Mouse (Mus musculus): ENCODE data around the gene Agpat4. TPM values are rescaled to one million over a fixed set of nuclear protein-coding genes. Genes with fewer than 3 reads are reported as not detected.
A peak's percentile ranks its signal among the peaks of the same experiment; 100 is the strongest.

The Agpat4 gene
- total RNA-seq, 1 experiment from 2014 or later: 150 TPM

- ATAC-seq (replicated peaks; ENCODE audit: insufficient number of reproducible peaks, low FRiP score, low TSS enrichment, poor library complexity, severe bottlenecking): no peak
Measured at GRCm38 (mm10) chr17:12155872-12156271, 37.4 kb downstream of the Agpat4 start.

GRCm38 (mm10) chr17:12156661-12157060, 38.2 kb downstream of the Agpat4 start:
- ATAC-seq (replicated peaks; ENCODE audit: insufficient number of reproducible peaks, low FRiP score, low TSS enrichment, poor library complexity, severe bottlenecking): no peak

DNA sequence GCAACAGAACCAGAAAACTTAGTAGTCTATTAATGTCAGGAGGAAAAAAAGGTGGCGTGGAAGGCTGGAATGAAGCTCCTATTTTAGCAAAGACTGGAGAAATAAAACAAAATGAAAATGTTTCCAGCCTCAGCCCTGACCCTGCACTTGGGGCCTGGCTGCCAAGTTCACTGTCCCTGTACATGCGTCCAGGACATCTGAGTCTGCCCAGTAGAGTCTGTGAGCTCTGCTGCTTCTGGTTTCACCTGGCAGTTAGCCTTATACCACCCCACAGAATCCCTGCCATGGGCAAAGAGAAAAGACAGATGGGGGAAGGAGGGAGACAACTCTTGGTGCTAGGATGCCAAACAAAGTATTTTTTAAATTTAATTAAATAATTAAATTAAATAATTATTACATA, 38.7 kb downstream of the Agpat4 start:
- ATAC-seq (replicated peaks; ENCODE audit: insufficient number of reproducible peaks, low FRiP score, low TSS enrichment, poor library complexity, severe bottlenecking): no peak

DNA sequence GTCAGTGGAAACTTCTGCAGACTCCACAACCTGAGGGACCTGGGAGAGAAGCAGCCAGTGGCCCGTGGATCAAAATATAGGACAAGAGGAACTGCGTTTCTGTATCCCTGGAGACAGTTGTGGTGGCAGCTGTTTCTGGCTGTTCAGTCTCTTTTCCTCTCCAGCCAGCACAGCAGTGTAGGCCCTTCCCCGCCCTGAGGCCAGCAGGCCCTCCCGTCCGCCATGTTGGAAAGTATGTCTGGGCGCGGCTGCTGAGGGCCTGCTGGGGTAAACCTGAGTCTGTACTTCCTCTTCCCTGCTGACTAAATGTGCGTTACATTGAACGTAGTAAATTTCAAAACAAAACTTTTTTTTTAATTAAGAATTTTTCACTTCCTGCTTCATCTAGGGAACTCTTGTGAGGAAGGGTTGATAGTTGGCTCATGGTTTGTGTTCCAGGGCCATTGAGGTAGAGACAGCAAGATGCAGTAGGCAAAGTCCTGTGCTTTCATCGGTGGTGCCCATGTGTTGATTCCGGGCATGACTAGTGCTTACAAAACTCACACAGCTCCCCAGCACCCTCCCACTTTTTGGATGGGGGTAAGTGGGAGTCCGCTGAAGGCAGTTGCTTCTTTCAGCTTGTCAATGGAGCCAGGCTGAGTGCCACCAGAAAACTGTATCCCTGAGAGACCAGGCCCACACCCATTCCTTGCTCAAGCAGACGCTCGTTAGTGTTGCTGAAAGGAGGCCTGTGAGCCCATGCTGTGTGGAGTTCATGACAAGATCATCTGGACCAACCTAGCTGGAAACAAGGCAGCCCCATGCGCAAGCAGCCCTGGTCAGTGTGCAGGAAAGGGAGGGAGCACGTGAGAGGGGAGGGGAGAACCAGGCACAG, 40.9 kb downstream of the Agpat4 start:
- peak; percentile 85 for ATAC-seq (replicated peaks; ENCODE audit: insufficient number of reproducible peaks, low FRiP score, low TSS enrichment, poor library complexity, severe bottlenecking)

- no peak; the same call in none of the 2 replicates for ATAC-seq (replicated peaks; ENCODE audit: insufficient number of reproducible peaks, low FRiP score, low TSS enrichment, poor library complexity, severe bottlenecking)
Measured at GRCm38 (mm10) chr17:12160061-12160421, 41.5 kb downstream of the Agpat4 start.

GRCm38 (mm10) chr17:12160540-12160939, 42.0 kb downstream of the Agpat4 start:
- no peak; the same call in 1 of the 2 replicates for ATAC-seq (replicated peaks; ENCODE audit: insufficient number of reproducible peaks, low FRiP score, low TSS enrichment, poor library complexity, severe bottlenecking)

DNA sequence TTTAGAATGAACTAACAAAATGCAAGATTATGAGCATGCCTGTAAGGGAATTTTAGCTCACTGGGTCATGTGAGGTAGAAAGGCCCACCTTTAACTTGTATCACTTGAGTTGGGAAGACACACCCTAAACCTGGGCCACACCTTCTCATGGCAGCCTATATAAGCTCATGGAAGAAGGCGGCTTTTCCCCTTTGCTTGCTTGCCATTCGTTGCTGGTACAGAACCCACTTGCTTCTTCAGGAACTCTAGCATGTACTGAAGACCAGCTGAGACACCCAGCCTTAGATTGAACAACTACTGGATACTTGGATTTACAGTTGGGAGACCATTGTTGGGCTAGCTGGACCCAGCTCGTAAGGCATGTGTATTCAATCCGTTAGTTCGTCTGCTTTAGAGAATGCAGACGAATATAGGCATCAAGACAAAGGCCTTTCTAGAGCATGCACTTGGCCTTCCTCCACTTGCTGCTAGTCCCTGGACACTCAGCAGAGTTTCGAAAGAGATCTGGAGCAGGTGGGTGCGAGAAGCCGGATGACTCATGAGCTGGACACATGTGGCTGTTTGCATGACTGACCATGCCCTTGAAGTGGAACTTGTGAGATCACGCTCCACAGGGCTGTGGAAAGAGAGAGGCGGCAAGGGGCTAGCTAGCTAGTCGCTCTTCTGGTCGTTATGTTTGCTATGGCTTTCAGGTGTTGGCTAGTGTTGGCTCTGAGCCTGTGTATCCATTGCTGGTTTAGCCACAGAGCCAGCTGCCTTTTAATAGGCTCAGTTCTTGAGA, 42.7 kb downstream of the Agpat4 start:
- no peak for ATAC-seq (replicated peaks; ENCODE audit: insufficient number of reproducible peaks, low FRiP score, low TSS enrichment, poor library complexity, severe bottlenecking)

DNA sequence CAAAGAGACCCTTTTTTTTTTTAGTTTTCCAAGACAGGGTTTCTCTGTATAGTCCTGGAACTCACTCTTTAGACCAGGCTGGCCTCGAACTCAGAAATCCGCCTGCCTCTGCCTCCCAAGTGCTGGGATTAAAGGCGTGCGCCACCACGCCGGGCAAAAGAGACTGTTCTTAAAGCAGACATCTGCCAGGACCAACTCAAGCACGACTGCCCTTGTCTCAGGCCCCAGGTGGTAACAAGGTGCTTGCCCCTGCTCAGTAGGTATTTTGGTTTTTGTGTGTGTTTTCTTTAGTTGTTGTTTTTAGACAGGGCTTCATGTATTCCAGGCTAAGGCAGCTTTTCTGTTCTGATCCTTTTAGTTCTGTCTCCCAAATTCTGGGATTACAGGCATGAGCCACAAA, 43.4 kb downstream of the Agpat4 start:
- ATAC-seq (replicated peaks; ENCODE audit: insufficient number of reproducible peaks, low FRiP score, low TSS enrichment, poor library complexity, severe bottlenecking): no peak

GRCm38 (mm10) chr17:12162824-12163223, 44.3 kb downstream of the Agpat4 start:
- ATAC-seq (replicated peaks; ENCODE audit: insufficient number of reproducible peaks, low FRiP score, low TSS enrichment, poor library complexity, severe bottlenecking): no peak

DNA sequence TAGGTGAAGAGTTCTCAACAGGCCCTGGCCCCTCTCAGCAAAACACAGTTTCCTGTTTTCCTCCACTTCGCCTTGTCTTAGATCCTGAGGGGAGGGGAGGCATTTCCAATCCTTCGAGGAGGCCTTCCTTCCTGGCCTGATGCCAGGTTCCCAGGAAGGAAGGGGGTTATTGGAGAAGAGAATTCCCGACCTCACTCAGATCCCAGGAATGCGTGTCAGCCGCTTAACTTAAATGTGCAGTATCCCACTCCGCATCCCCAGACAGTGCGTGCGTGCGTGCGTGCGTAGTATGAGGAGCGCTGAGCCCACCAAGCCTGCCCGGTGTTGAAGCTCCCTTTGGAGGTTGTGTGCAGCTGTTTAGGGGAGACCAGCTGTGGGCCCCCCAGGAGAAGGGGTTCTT, 44.9 kb downstream of the Agpat4 start:
- ATAC-seq (replicated peaks; ENCODE audit: insufficient number of reproducible peaks, low FRiP score, low TSS enrichment, poor library complexity, severe bottlenecking): no peak

DNA sequence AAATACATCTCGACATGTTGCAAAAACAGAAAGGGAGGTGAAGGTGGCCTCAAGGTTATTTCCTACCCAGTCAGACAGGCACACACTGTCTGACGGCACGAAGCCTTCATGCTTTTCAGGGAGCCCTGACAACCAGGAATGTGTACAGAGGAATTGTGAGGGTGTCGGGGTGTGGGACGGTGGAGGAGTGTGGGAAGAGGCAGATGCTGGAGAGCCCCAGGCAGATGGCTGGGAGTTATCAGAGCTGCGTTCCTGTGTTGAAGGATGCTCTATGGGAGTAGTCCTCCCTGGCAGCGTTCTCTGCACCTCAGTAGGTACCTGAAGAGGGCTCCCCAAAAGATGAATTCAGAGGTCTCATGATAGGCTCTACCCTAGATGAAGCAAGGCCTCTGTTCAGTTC, 45.4 kb downstream of the Agpat4 start:
- ATAC-seq (replicated peaks; ENCODE audit: insufficient number of reproducible peaks, low FRiP score, low TSS enrichment, poor library complexity, severe bottlenecking): no peak

DNA sequence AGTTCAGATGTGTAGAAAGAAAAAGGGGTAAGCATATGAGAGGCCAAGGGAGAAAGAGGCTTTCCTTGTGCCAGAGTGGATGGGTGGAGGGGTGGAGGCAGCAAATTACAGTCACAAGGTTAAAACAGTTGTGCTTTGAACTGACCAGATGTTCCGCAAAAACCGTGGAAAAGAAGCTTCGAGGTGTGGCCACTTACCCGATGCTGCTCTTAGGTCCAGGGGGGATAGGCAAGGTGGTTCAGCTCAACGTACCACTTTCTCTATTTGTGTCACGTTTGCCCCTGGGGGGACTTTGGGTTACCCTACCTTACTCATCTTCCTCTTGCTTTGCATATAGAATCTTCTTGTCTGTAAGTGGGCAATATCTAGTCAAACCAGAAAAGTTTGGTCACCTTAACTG, 46.0 kb downstream of the Agpat4 start:
- ATAC-seq (replicated peaks; ENCODE audit: insufficient number of reproducible peaks, low FRiP score, low TSS enrichment, poor library complexity, severe bottlenecking): no peak

- no peak for ATAC-seq (replicated peaks; ENCODE audit: insufficient number of reproducible peaks, low FRiP score, low TSS enrichment, poor library complexity, severe bottlenecking)
Measured at GRCm38 (mm10) chr17:12165009-12165695, 46.6 kb downstream of the Agpat4 start.

- no peak for ATAC-seq (replicated peaks; ENCODE audit: insufficient number of reproducible peaks, low FRiP score, low TSS enrichment, poor library complexity, severe bottlenecking)
Measured at GRCm38 (mm10) chr17:12165701-12166100, 47.2 kb downstream of the Agpat4 start.

DNA sequence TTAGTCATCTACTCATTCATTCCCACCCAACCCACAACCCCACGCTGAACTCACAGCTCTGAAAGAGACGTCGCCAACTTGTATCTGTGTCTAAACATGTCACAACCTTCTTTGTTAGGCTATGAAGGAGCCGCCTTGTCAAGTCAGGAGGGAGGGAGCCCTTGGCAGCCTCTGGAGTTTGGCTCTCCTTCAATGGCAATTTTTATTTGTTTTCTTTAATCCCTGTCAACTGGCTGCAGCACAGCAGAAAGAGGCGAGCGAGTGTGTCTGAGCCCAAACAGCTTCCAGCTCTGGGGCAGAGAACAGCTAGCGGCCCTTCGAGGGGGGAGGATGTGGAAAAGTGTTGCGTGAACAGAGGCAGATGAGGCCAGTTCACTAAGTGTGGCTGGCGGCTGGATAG, 50.0 kb downstream of the Agpat4 start:
- ATAC-seq (replicated peaks; ENCODE audit: insufficient number of reproducible peaks, low FRiP score, low TSS enrichment, poor library complexity, severe bottlenecking): no peak

DNA sequence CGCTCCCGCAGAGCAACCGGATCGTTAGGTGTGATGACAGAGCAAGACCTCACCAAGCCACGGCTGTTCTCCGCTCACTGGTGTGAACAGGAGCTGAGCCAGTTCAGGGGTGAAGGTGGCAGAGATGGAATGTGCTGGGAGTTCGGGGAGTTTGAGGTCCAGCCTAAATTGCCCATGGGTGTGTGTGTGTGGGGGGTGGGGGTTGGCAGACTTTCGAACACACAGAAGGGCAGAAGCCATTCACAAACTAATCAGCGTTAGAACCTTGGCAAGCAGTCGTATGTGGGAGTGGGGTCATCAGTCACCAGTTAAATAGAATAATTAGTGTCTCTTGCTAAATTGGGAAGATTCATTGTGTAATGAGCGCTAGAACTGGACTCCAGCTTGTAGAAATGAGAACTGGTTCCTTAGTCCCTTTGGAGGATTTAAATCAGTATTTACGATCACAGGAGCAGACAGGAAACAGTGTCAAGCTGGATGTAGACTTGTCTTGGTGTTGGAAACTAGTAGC, 50.9 kb downstream of the Agpat4 start:
- ATAC-seq (replicated peaks; ENCODE audit: insufficient number of reproducible peaks, low FRiP score, low TSS enrichment, poor library complexity, severe bottlenecking): peak; percentile 22

GRCm38 (mm10) chr17:12170791-12171497, 52.4 kb downstream of the Agpat4 start:
- peak; percentile 47 for ATAC-seq (replicated peaks; ENCODE audit: insufficient number of reproducible peaks, low FRiP score, low TSS enrichment, poor library complexity, severe bottlenecking)

DNA sequence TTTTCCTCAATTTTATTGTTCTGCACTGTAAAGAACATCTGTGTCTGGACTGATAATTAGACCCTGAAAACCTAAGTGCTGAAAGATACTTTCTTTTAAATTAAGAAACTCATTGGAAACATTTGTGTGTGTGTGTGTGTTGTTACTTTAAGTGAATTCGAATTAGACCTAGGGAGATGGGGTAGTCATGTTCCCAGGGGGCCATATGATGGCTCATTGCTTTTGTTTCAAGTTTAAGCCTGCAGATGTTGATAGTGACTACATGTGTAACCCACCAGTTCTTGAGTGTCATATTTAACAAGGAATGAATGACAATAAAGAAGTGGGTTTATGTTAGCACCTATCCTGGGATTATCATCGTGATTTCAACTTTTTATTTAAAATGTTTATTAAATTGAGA, 53.2 kb downstream of the Agpat4 start:
- ATAC-seq (replicated peaks; ENCODE audit: insufficient number of reproducible peaks, low FRiP score, low TSS enrichment, poor library complexity, severe bottlenecking): no peak

DNA sequence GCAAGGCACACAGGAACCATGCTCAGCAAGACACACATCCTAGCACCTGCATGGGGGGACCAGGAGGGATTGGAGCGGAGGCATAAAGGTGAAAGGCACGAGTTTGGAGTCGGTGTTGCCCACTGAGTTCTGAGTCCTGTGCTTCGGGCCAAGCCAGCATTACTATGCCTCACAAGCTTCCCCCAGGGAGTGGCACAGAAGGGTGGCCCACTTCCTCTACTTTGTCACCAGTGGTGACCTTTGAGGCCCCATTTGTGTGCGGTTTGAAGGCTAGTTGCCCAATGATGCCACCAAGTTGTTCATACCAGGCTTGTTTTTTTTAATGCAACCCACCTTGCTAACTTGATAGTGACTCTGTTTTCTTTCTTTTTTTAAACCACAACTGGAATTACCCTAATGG, 55.7 kb downstream of the Agpat4 start:
- ATAC-seq (replicated peaks; ENCODE audit: insufficient number of reproducible peaks, low FRiP score, low TSS enrichment, poor library complexity, severe bottlenecking): peak; percentile 64
